Mouse (Mus musculus) lung, embryonic 16.5 days (tissue): Measurements from ENCODE around the gene Ank2. TPM values are rescaled to one million over a fixed set of nuclear protein-coding genes. Genes with fewer than 3 reads are reported as not detected.

Source experiments
- ATAC-seq: fragments of 200-750 bp; cut with Nextera tagmentation; 2 replicates; pipeline ENCODE4 v1.8.0; 2017; ENCODE audit warnings: low read depth, mild to moderate bottlenecking, moderate library complexity
- H3K27ac ChIP-seq: fragments of 300-500 bp; sonication (generic); 2 replicates; pipeline ENCODE4 v1.5.1; 2014; ENCODE audit warnings: mild to moderate bottlenecking, control low read depth, low read length
- H3K27me3 ChIP-seq: fragments of 300-500 bp; sonication (generic); 2 replicates; pipeline ENCODE4 v1.6.1; 2014; ENCODE audit warnings: low read depth, low read length, mixed read lengths; ENCODE audit not compliant: control insufficient read depth, insufficient read depth
- H3K36me3 ChIP-seq: fragments of 300-500 bp; sonication (generic); 2 replicates; pipeline ENCODE4 v1.6.1; 2014; ENCODE audit warnings: low read length; ENCODE audit not compliant: control insufficient read depth, insufficient read depth
- H3K4me1 ChIP-seq: fragments of 300-500 bp; sonication (generic); replicated peaks from 2 replicates; pipeline ENCODE4 v1.6.1; 2014; ENCODE audit warnings: low read length, mixed read lengths; ENCODE audit not compliant: control insufficient read depth, insufficient read depth
- H3K4me2 ChIP-seq: fragments of 300-500 bp; sonication (generic); 2 replicates; pipeline ENCODE4 v1.6.1; 2014; ENCODE audit warnings: low read depth, low read length, control low read depth
- H3K4me3 ChIP-seq: fragments of 300-500 bp; sonication (generic); 2 replicates; pipeline ENCODE4 v1.5.1; 2014; ENCODE audit warnings: mild to moderate bottlenecking, low read length, control low read depth
- H3K9ac ChIP-seq: fragments of 300-500 bp; sonication (generic); 2 replicates; pipeline ENCODE4 v1.6.1; 2014; ENCODE audit warnings: low read length, control low read depth
- H3K9me3 ChIP-seq: fragments of 300-500 bp; sonication (generic); 2 replicates; pipeline ENCODE4 v1.6.1; 2016; ENCODE audit warnings: low read length; ENCODE audit not compliant: control insufficient read depth
- WGBS: fragments of 180-500 bp; shearing (Covaris S2); extraction: QIAGEN DNeasy Blood & Tissue Kit; methylation state at CpG from one replicate; pipeline ENCODE4 v1.1.7; 2014; 5-methylcytosine and 5-hydroxymethylcytosine counted together
- polyA plus RNA-seq: library from polyadenylated mRNA; unstranded; fragments of >200 nt; fragmentation: Nextera tagmentation; extraction: Ambion mirVana; gene quantifications from 2 replicates; pipeline ENCODE4 v1.2.1, GENCODE M21; 2015

The Ank2 gene
- polyA plus RNA-seq, 1 experiment from 2014 or later, result 10.3 TPM

GRCm38 (mm10) chr3:126973551-126973950 lies 525.6 kb downstream of the Ank2 start:
- 87% methylated on average over 2 of the region's 2 CpGs for WGBS
- Histone ChIP-seq H3K4me1 (no peaks in the 10 kb centered on the region), H3K9me3 (no peaks in the 10 kb centered on the region), H3K27me3 (no peaks in the 10 kb centered on the region), H3K27ac (no peak overlapping the region), H3K4me2 (no peak overlapping the region), H3K9ac (no peak overlapping the region), H3K4me3 (no peak overlapping the region), H3K36me3 (no peaks in the 10 kb centered on the region)
- ATAC-seq, result no peak

- H3K9ac ChIP-seq, result no peak overlapping the region
- no peak for ATAC-seq
- H3K27ac ChIP-seq, result no peak overlapping the region
- H3K4me2 ChIP-seq, result no peak overlapping the region
- H3K27me3 ChIP-seq, result no peaks in the 10 kb centered on the region
- no peaks in the 10 kb centered on the region for H3K9me3 ChIP-seq
- H3K36me3 ChIP-seq, result no peaks in the 10 kb centered on the region
- H3K4me3 ChIP-seq, result no peak overlapping the region
- H3K4me1 ChIP-seq, result no peaks in the 10 kb centered on the region
- 89% methylated on average over 9 of the region's 9 CpGs for WGBS
Measured at GRCm38 (mm10) chr3:126971531-126971930, 527.6 kb downstream of the Ank2 start.

- Histone ChIP-seq H3K4me3 (no peak overlapping the region), H3K36me3 (no peaks in the 10 kb centered on the region), H3K4me2 (no peak overlapping the region), H3K9ac (no peak overlapping the region), H3K4me1 (no peaks in the 10 kb centered on the region), H3K9me3 (no peaks in the 10 kb centered on the region), H3K27ac (no peak overlapping the region), H3K27me3 (no peaks in the 10 kb centered on the region)
- ATAC-seq, result no peak
- 78% methylated on average over 2 of the region's 2 CpGs for WGBS
Measured at GRCm38 (mm10) chr3:126968721-126969120, 530.4 kb downstream of the Ank2 start.

- H3K4me2 ChIP-seq, result no peak overlapping the region
- no peaks in the 10 kb centered on the region for H3K9me3 ChIP-seq
- no peaks in the 10 kb centered on the region for H3K4me1 ChIP-seq
- H3K27ac ChIP-seq, result no peak overlapping the region
- no peaks in the 10 kb centered on the region for H3K36me3 ChIP-seq
- H3K4me3 ChIP-seq, result no peak overlapping the region
- H3K27me3 ChIP-seq, result no peaks in the 10 kb centered on the region
- no peak for ATAC-seq
- H3K9ac ChIP-seq, result no peak overlapping the region
- WGBS, result 66% methylated on average over 2 of the region's 2 CpGs
Measured at GRCm38 (mm10) chr3:126965767-126966166, 533.4 kb downstream of the Ank2 start.

GRCm38 (mm10) chr3:126962326-126962725 lies 536.8 kb downstream of the Ank2 start:
- Histone ChIP-seq H3K27me3 (no peaks in the 10 kb centered on the region), H3K27ac (no peak overlapping the region), H3K4me3 (no peak overlapping the region), H3K36me3 (no peaks in the 10 kb centered on the region), H3K4me2 (no peak overlapping the region), H3K9ac (no peak overlapping the region), H3K4me1 (no peaks in the 10 kb centered on the region), H3K9me3 (no peaks in the 10 kb centered on the region)
- no peak for ATAC-seq
- WGBS, result 92% methylated on average over 8 of the region's 8 CpGs

- Histone ChIP-seq H3K9me3 (no peaks in the 10 kb centered on the region), H3K4me1 (no peaks in the 10 kb centered on the region), H3K4me3 (no peak overlapping the region), H3K4me2 (no peak overlapping the region), H3K27ac (no peak overlapping the region), H3K27me3 (no peaks in the 10 kb centered on the region), H3K36me3 (no peaks in the 10 kb centered on the region), H3K9ac (no peak overlapping the region)
- no peak for ATAC-seq
- 53% methylated on average over 1 of the region's 1 CpGs for WGBS
Measured at GRCm38 (mm10) chr3:126952698-126953097, 546.5 kb downstream of the Ank2 start.

GRCm38 (mm10) chr3:126946591-126946990 lies 552.6 kb downstream of the Ank2 start:
- H3K4me1 ChIP-seq, result no peaks in the 10 kb centered on the region
- H3K9me3 ChIP-seq, result no peaks in the 10 kb centered on the region
- H3K36me3 ChIP-seq, result no peaks in the 10 kb centered on the region; the same call in 1 of the 2 replicates

GRCm38 (mm10) chr3:126944838-126945237 lies 554.3 kb downstream of the Ank2 start:
- no peak overlapping the region for H3K4me3 ChIP-seq
- H3K9me3 ChIP-seq, result no peaks in the 10 kb centered on the region
- H3K36me3 ChIP-seq, result no peaks in the 10 kb centered on the region; the same call in 1 of the 2 replicates
- no peak overlapping the region for H3K27ac ChIP-seq
- H3K4me1 ChIP-seq, result no peaks in the 10 kb centered on the region
- WGBS, result 53% methylated on average over 4 of the region's 4 CpGs
- H3K9ac ChIP-seq, result no peak overlapping the region
- no peak overlapping the region for H3K4me2 ChIP-seq
- no peaks in the 10 kb centered on the region for H3K27me3 ChIP-seq
- ATAC-seq, result no peak

More at GRCm38 (mm10) chr3:126946591-126946990, 552.6 kb downstream of the Ank2 start:
- H3K4me3 ChIP-seq, result no peak overlapping the region
- no peak for ATAC-seq
- H3K9ac ChIP-seq, result no peak overlapping the region
- no peak overlapping the region for H3K4me2 ChIP-seq
- no peaks in the 10 kb centered on the region for H3K27me3 ChIP-seq
- H3K27ac ChIP-seq, result no peak overlapping the region
- WGBS, result 93% methylated on average over 10 of the region's 10 CpGs

GRCm38 (mm10) chr3:126944081-126944480 lies 555.1 kb downstream of the Ank2 start:
- no peak overlapping the region for H3K4me3 ChIP-seq

GRCm38 (mm10) chr3:126940452-126940851 lies 558.7 kb downstream of the Ank2 start:
- Histone ChIP-seq H3K9ac (no peak overlapping the region), H3K4me1 (no peaks in the 10 kb centered on the region), H3K27me3 (no peaks in the 10 kb centered on the region), H3K4me2 (no peak overlapping the region), H3K36me3 (no peaks in the 10 kb centered on the region), H3K27ac (no peak overlapping the region), H3K9me3 (no peaks in the 10 kb centered on the region), H3K4me3 (no peak overlapping the region)
- whole genome bisulfite sequencing, result 85% methylated on average over 5 of the region's 5 CpGs
- ATAC-seq, result no peak

More at GRCm38 (mm10) chr3:126944081-126944480, 555.1 kb downstream of the Ank2 start:
- Histone ChIP-seq H3K27me3 (no peaks in the 10 kb centered on the region), H3K4me1 (no peaks in the 10 kb centered on the region), H3K9me3 (no peaks in the 10 kb centered on the region), H3K27ac (no peak overlapping the region), H3K9ac (no peak overlapping the region), H3K36me3 (no peaks in the 10 kb centered on the region; the same call in 1 of the 2 replicates), H3K4me2 (no peak overlapping the region)
- ATAC-seq, result no peak
- WGBS, result 57% methylated on average over 11 of the region's 11 CpGs
